Mouse (Mus musculus): Measurements from ENCODE around the gene Tnks2. TPM values are rescaled to one million over a fixed set of nuclear protein-coding genes. Genes with fewer than 3 reads are reported as not detected.
"Not testable (repeated sequence)": the region's sequence is repeated elsewhere in the genome, so short reads cannot be mapped to it uniquely, and the experiment has no call there.

The Tnks2 gene
- polyA plus RNA-seq, 1 experiment from 2014 or later, result 76.7 TPM

- DNase-seq (ENCODE audit: low spot score), result no peak
- Histone ChIP-seq H3K36me3 (replicated peaks; ENCODE audit: control insufficient read depth, insufficient read depth) (peaks cover 25% of the 10 kb centered on the region), H3K4me3 (replicated peaks; ENCODE audit: low read length) (no peak overlapping the region), H3K27me3 (ENCODE audit: control insufficient read depth, insufficient read depth, low read length) (no peaks in the 10 kb centered on the region), H3K4me2 (replicated peaks) (no peak overlapping the region), H3K9me3 (ENCODE audit: control insufficient read depth, low read length) (no peaks in the 10 kb centered on the region), H3K9ac (no peak overlapping the region), H3K27ac (no peak overlapping the region), H3K4me1 (replicated peaks; ENCODE audit: control insufficient read depth, insufficient read depth, low read length) (peaks cover 17% of the 10 kb centered on the region)
- no peak for ATAC-seq (ENCODE audit: low FRiP score)
- 100% methylated on average over 3 of the region's 3 CpGs for WGBS
Measured at GRCm38 (mm10) chr19:36840301-36840700, 6.3 kb downstream of the Tnks2 start.

GRCm38 (mm10) chr19:36843866-36844265 lies 9.8 kb downstream of the Tnks2 start:
- Histone ChIP-seq H3K27me3 (ENCODE audit: control insufficient read depth, insufficient read depth, low read length) (no peaks in the 10 kb centered on the region), H3K4me3 (replicated peaks; ENCODE audit: low read length) (no peak overlapping the region), H3K9ac (no peak overlapping the region), H3K36me3 (replicated peaks; ENCODE audit: control insufficient read depth, insufficient read depth) (peaks cover 47% of the 10 kb centered on the region), H3K27ac (no peak overlapping the region), H3K4me1 (replicated peaks; ENCODE audit: control insufficient read depth, insufficient read depth, low read length) (no peaks in the 10 kb centered on the region), H3K4me2 (replicated peaks) (no peak overlapping the region), H3K9me3 (ENCODE audit: control insufficient read depth, low read length) (no peaks in the 10 kb centered on the region)
- 91% methylated on average over 11 of the region's 11 CpGs for WGBS
- DNase-seq (ENCODE audit: low spot score) (no peak), ATAC-seq (ENCODE audit: low FRiP score) (no peak)

GRCm38 (mm10) chr19:36845924-36846323 lies 11.9 kb downstream of the Tnks2 start:
- no peak for ATAC-seq (ENCODE audit: low FRiP score)
- Histone ChIP-seq H3K27ac (no peak overlapping the region), H3K9me3 (ENCODE audit: control insufficient read depth, low read length) (no peaks in the 10 kb centered on the region), H3K36me3 (replicated peaks; ENCODE audit: control insufficient read depth, insufficient read depth) (peaks cover 59% of the 10 kb centered on the region), H3K4me3 (replicated peaks; ENCODE audit: low read length) (no peak overlapping the region), H3K9ac (no peak overlapping the region), H3K4me1 (replicated peaks; ENCODE audit: control insufficient read depth, insufficient read depth, low read length) (no peaks in the 10 kb centered on the region), H3K4me2 (replicated peaks) (no peak overlapping the region), H3K27me3 (ENCODE audit: control insufficient read depth, insufficient read depth, low read length) (no peaks in the 10 kb centered on the region)
- 83% methylated on average over 5 of the region's 5 CpGs for WGBS
- no peak for DNase-seq (ENCODE audit: low spot score)

GRCm38 (mm10) chr19:36853831-36854230 lies 19.8 kb downstream of the Tnks2 start:
- Histone ChIP-seq H3K4me3 (replicated peaks; ENCODE audit: low read length) (no peak overlapping the region), H3K36me3 (replicated peaks; ENCODE audit: control insufficient read depth, insufficient read depth) (peaks cover 93% of the 10 kb centered on the region), H3K4me2 (replicated peaks) (no peak overlapping the region), H3K27me3 (ENCODE audit: control insufficient read depth, insufficient read depth, low read length) (no peaks in the 10 kb centered on the region), H3K9me3 (ENCODE audit: control insufficient read depth, low read length) (no peaks in the 10 kb centered on the region), H3K27ac (no peak overlapping the region), H3K9ac (no peak overlapping the region), H3K4me1 (replicated peaks; ENCODE audit: control insufficient read depth, insufficient read depth, low read length) (no peaks in the 10 kb centered on the region)
- WGBS, result 94% methylated on average over 2 of the region's 2 CpGs
- ATAC-seq (ENCODE audit: low FRiP score) (no peak), DNase-seq (ENCODE audit: low spot score) (no peak)

GRCm38 (mm10) chr19:36857851-36858250 lies 23.8 kb downstream of the Tnks2 start:
- Histone ChIP-seq H3K9ac (no peak overlapping the region), H3K9me3 (ENCODE audit: control insufficient read depth, low read length) (no peaks in the 10 kb centered on the region), H3K4me1 (replicated peaks; ENCODE audit: control insufficient read depth, insufficient read depth, low read length) (no peaks in the 10 kb centered on the region), H3K27me3 (ENCODE audit: control insufficient read depth, insufficient read depth, low read length) (no peaks in the 10 kb centered on the region), H3K36me3 (replicated peaks; ENCODE audit: control insufficient read depth, insufficient read depth) (peaks cover 97% of the 10 kb centered on the region), H3K4me3 (replicated peaks; ENCODE audit: low read length) (no peak overlapping the region), H3K4me2 (replicated peaks) (no peak overlapping the region), H3K27ac (no peak overlapping the region)
- no peak for DNase-seq (ENCODE audit: low spot score)
- no peak for ATAC-seq (ENCODE audit: low FRiP score)
- 93% methylated on average over 9 of the region's 9 CpGs for WGBS

GRCm38 (mm10) chr19:36860393-36860792 lies 26.4 kb downstream of the Tnks2 start:
- H3K4me2 ChIP-seq (replicated peaks), result no peak overlapping the region
- no peaks in the 10 kb centered on the region for H3K4me1 ChIP-seq (replicated peaks; ENCODE audit: control insufficient read depth, insufficient read depth, low read length)
- H3K4me3 ChIP-seq (replicated peaks; ENCODE audit: low read length), result no peak overlapping the region
- H3K27ac ChIP-seq, result no peak overlapping the region
- 95% methylated on average over 5 of the region's 5 CpGs for WGBS
- no peak for ATAC-seq (ENCODE audit: low FRiP score)
- H3K27me3 ChIP-seq (ENCODE audit: control insufficient read depth, insufficient read depth, low read length), result no peaks in the 10 kb centered on the region
- H3K9me3 ChIP-seq (ENCODE audit: control insufficient read depth, low read length), result no peaks in the 10 kb centered on the region
- peaks cover 92% of the 10 kb centered on the region for H3K36me3 ChIP-seq (replicated peaks; ENCODE audit: control insufficient read depth, insufficient read depth)
- DNase-seq (ENCODE audit: low spot score), result no peak
- H3K9ac ChIP-seq, result no peak overlapping the region

- H3K36me3 ChIP-seq (replicated peaks; ENCODE audit: control insufficient read depth, insufficient read depth), result peaks cover 91% of the 10 kb centered on the region
Measured at GRCm38 (mm10) chr19:36865905-36866304, 31.9 kb downstream of the Tnks2 start.

GRCm38 (mm10) chr19:36867416-36867815 lies 33.4 kb downstream of the Tnks2 start:
- H3K36me3 ChIP-seq (replicated peaks; ENCODE audit: control insufficient read depth, insufficient read depth), result peaks cover 89% of the 10 kb centered on the region
- no peak for ATAC-seq (ENCODE audit: low FRiP score)
- H3K4me1 ChIP-seq (replicated peaks; ENCODE audit: control insufficient read depth, insufficient read depth, low read length), result no peaks in the 10 kb centered on the region
- no peak overlapping the region for H3K4me2 ChIP-seq (replicated peaks)
- no peak overlapping the region for H3K27ac ChIP-seq
- no peak overlapping the region for H3K4me3 ChIP-seq (replicated peaks; ENCODE audit: low read length)
- 93% methylated on average over 8 of the region's 8 CpGs for whole genome bisulfite sequencing
- no peaks in the 10 kb centered on the region for H3K9me3 ChIP-seq (ENCODE audit: control insufficient read depth, low read length)
- no peaks in the 10 kb centered on the region for H3K27me3 ChIP-seq (ENCODE audit: control insufficient read depth, insufficient read depth, low read length)
- no peak overlapping the region for H3K9ac ChIP-seq
- no peak for DNase-seq (ENCODE audit: low spot score)

More at GRCm38 (mm10) chr19:36865905-36866304, 31.9 kb downstream of the Tnks2 start:
- ATAC-seq (ENCODE audit: low FRiP score) (no peak), DNase-seq (ENCODE audit: low spot score) (no peak)
- Histone ChIP-seq H3K27me3 (ENCODE audit: control insufficient read depth, insufficient read depth, low read length) (no peaks in the 10 kb centered on the region), H3K4me1 (replicated peaks; ENCODE audit: control insufficient read depth, insufficient read depth, low read length) (no peaks in the 10 kb centered on the region), H3K27ac (no peak overlapping the region), H3K9me3 (ENCODE audit: control insufficient read depth, low read length) (no peaks in the 10 kb centered on the region), H3K4me2 (replicated peaks) (no peak overlapping the region), H3K4me3 (replicated peaks; ENCODE audit: low read length) (no peak overlapping the region), H3K9ac (no peak overlapping the region)
- 92% methylated on average over 5 of the region's 5 CpGs for WGBS

GRCm38 (mm10) chr19:36868675-36869074 lies 34.6 kb downstream of the Tnks2 start:
- not testable (repeated sequence) for H3K9ac ChIP-seq; H3K4me1 ChIP-seq (replicated peaks; ENCODE audit: control insufficient read depth, insufficient read depth, low read length); H3K27ac ChIP-seq; H3K4me3 ChIP-seq (replicated peaks; ENCODE audit: low read length); DNase-seq (ENCODE audit: low spot score); ATAC-seq (ENCODE audit: low FRiP score); H3K27me3 ChIP-seq (ENCODE audit: control insufficient read depth, insufficient read depth, low read length); H3K9me3 ChIP-seq (ENCODE audit: control insufficient read depth, low read length); H3K4me2 ChIP-seq (replicated peaks)
- peaks cover 88% of the 10 kb centered on the region for H3K36me3 ChIP-seq (replicated peaks; ENCODE audit: control insufficient read depth, insufficient read depth)
- 82% methylated on average over 3 of the region's 3 CpGs for WGBS

- 90% methylated on average over 2 of the region's 2 CpGs for WGBS
Measured at GRCm38 (mm10) chr19:36874651-36875050, 40.6 kb downstream of the Tnks2 start.

More at GRCm38 (mm10) chr19:36874651-36875050, 40.6 kb downstream of the Tnks2 start:
- ATAC-seq (ENCODE audit: low FRiP score), result no peak
- no peaks in the 10 kb centered on the region for H3K9me3 ChIP-seq (ENCODE audit: control insufficient read depth, low read length)
- no peak overlapping the region for H3K4me2 ChIP-seq (replicated peaks)
- no peaks in the 10 kb centered on the region for H3K27me3 ChIP-seq (ENCODE audit: control insufficient read depth, insufficient read depth, low read length)
- H3K4me1 ChIP-seq (replicated peaks; ENCODE audit: control insufficient read depth, insufficient read depth, low read length), result no peaks in the 10 kb centered on the region
- H3K9ac ChIP-seq, result no peak overlapping the region
- H3K4me3 ChIP-seq (replicated peaks; ENCODE audit: low read length), result no peak overlapping the region
- no peak for DNase-seq (ENCODE audit: low spot score)
- H3K36me3 ChIP-seq (replicated peaks; ENCODE audit: control insufficient read depth, insufficient read depth), result peaks cover 92% of the 10 kb centered on the region
- no peak overlapping the region for H3K27ac ChIP-seq
